Mouse (Mus musculus): ENCODE data around the gene Tm4sf4.
A peak's percentile ranks its signal among the peaks of the same experiment; 100 is the strongest.

The Tm4sf4 gene

GRCm38 (mm10) chr3:57480640-57481039 lies 55.5 kb downstream of the Tm4sf4 start:
- DNase-seq, result no peak

GRCm38 (mm10) chr3:57481981-57482380 lies 56.9 kb downstream of the Tm4sf4 start:
- peak; percentile 38 for DNase-seq

GRCm38 (mm10) chr3:57486068-57486467 lies 61.0 kb downstream of the Tm4sf4 start:
- DNase-seq, result no peak

- peak; percentile 57 for DNase-seq
These were observed 62.5 kb downstream of the Tm4sf4 start for GRCm38 (mm10) chr3:57487455-57488153.
